Mouse (Mus musculus) limb, embryonic 11.5 days (tissue): ENCODE data around the gene Xpo6. TPM values are rescaled to one million over a fixed set of nuclear protein-coding genes. Genes with fewer than 3 reads are reported as not detected.

Experiments
- ATAC-seq: fragments of 200-750 bp; cut with Nextera tagmentation; 2 replicates; pipeline ENCODE4 v1.8.0; 2017; ENCODE audit warnings: low read depth; ENCODE audit not compliant: insufficient number of reproducible peaks, low FRiP score, low TSS enrichment
- DNase-seq: peaks from one replicate; pipeline ENCODE4 v3.0.0-alpha.2; 2015; ENCODE audit warnings: low spot score
- H3K27ac ChIP-seq: fragments of 300-500 bp; sonication (generic); replicated peaks from 2 replicates; pipeline ENCODE4 v1.5.1; 2014; ENCODE audit warnings: low read depth, mild to moderate bottlenecking, low read length
- H3K27me3 ChIP-seq: fragments of 300-500 bp; sonication (generic); 2 replicates; pipeline ENCODE4 v1.6.1; 2014; ENCODE audit warnings: mild to moderate bottlenecking, low read length, mixed read lengths; ENCODE audit not compliant: control insufficient read depth, insufficient read depth
- H3K36me3 ChIP-seq: fragments of 300-500 bp; sonication (generic); 2 replicates; pipeline ENCODE4 v1.6.1; 2014; ENCODE audit warnings: mild to moderate bottlenecking, low read length, moderate library complexity, mixed read lengths; ENCODE audit not compliant: control insufficient read depth, insufficient read depth
- H3K4me1 ChIP-seq: fragments of 300-500 bp; sonication (generic); 2 replicates; pipeline ENCODE4 v1.6.1; 2014; ENCODE audit warnings: low read length, mixed read lengths; ENCODE audit not compliant: control insufficient read depth, insufficient read depth
- H3K4me2 ChIP-seq: fragments of 300-500 bp; sonication (generic); 2 replicates; pipeline ENCODE4 v1.6.1; 2014; ENCODE audit warnings: low read depth, mild to moderate bottlenecking, moderate library complexity; ENCODE audit not compliant: severe bottlenecking
- H3K4me3 ChIP-seq: fragments of 300-500 bp; sonication (generic); 2 replicates; pipeline ENCODE4 v1.5.1; 2014; ENCODE audit warnings: low read depth, low read length
- H3K9ac ChIP-seq: fragments of 300-500 bp; sonication (generic); 2 replicates; pipeline ENCODE4 v1.6.1; 2014; ENCODE audit warnings: mild to moderate bottlenecking, low read length
- H3K9me3 ChIP-seq: fragments of 300-500 bp; sonication (generic); 2 replicates; pipeline ENCODE4 v1.6.1; 2016; ENCODE audit warnings: low read length; ENCODE audit not compliant: control insufficient read depth
- WGBS: fragments of 180-500 bp; shearing (Covaris S2); extraction: QIAGEN DNeasy Blood & Tissue Kit; methylation state at CpG from one replicate; pipeline ENCODE4 v1.1.7; 2014; 5-methylcytosine and 5-hydroxymethylcytosine counted together
- polyA plus RNA-seq: library from polyadenylated mRNA; unstranded; fragments of >200 nt; fragmentation: Nextera tagmentation; extraction: Ambion mirVana; gene quantifications from 2 replicates; pipeline ENCODE4 v1.2.1, GENCODE M21; 2014

The Xpo6 gene
- polyA plus RNA-seq, 1 experiment from 2014 or later = 70.0 TPM

DNA sequence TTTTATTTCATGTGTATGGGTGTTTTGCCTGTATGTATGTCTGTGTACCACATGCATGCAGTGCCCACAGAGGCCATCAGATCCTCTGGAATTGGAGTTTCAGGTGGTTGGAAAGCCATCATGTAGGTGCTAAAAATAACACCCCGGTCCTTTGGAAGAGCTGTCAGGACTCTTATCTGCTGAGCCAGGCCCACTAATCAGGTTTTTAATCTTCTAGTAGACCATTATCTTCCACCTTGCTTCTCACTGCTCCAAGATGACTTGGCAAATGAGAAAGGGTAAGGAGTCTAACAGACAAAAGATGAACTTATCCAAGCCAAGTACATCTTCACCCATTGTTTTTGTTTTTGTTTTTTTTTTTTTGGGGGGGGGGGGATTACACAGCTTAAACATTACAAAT, 16.7 kb downstream of the Xpo6 start:
- H3K4me3 ChIP-seq = no peak overlapping the region
- DNase-seq (no peak), ATAC-seq (no peak)
- WGBS = 77% methylated on average over 1 of the region's 1 CpGs
- no peaks in the 10 kb centered on the region for H3K9me3 ChIP-seq
- peaks cover 9% of the 10 kb centered on the region for H3K4me1 ChIP-seq
- no peaks in the 10 kb centered on the region for H3K36me3 ChIP-seq
- H3K27me3 ChIP-seq = no peaks in the 10 kb centered on the region
- no peak overlapping the region for H3K9ac ChIP-seq
- no peak overlapping the region for H3K4me2 ChIP-seq
- H3K27ac ChIP-seq = no peak overlapping the region

DNA sequence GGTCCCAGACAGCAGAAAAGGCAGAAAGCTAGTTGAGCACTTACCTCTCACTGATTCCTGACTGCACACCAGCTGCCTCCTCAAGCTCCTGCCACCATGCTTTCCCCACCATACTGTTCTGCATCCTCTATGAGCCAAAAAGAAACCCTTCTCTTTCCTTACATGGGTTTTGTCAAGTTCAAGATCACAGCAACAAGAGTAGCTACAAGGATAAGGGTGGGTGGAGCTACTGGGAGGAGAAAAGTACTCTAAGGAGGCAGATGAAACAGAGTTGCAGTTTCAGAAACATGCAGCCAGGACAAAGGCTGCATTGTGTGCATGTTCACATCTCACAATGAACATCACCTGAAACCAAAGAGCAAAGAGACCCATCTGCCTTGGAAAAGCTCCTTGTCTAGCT, 18.8 kb downstream of the Xpo6 start:
- Histone ChIP-seq H3K4me3 (no peak overlapping the region), H3K4me1 (peaks cover 9% of the 10 kb centered on the region), H3K4me2 (no peak overlapping the region), H3K27me3 (no peaks in the 10 kb centered on the region), H3K9ac (no peak overlapping the region), H3K27ac (no peak overlapping the region), H3K36me3 (no peaks in the 10 kb centered on the region), H3K9me3 (no peaks in the 10 kb centered on the region)
- ATAC-seq (no peak), DNase-seq (no peak)

DNA sequence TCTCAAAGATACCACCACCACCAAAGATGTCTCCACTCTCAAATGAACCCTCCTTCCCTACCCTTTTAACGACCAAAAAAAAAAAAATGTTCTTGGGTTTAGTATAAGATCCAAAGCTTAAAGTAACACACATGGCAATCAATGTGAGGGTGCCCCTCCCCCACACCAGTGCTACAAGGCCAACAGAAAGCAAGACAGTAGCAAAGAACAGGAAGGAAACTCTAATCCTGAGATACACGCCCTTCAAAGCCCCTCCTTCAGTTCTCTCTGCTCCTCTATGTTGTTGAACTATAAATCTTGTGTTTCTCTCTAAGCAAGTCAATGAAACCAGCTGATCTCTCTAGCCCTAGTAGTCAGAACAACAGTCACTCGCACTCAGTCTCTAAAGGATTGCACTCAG, 19.3 kb downstream of the Xpo6 start:
- no peaks in the 10 kb centered on the region for H3K9me3 ChIP-seq
- H3K4me2 ChIP-seq = no peak overlapping the region
- no peak overlapping the region for H3K4me3 ChIP-seq
- DNase-seq = no peak
- no peak for ATAC-seq
- no peaks in the 10 kb centered on the region for H3K27me3 ChIP-seq
- H3K36me3 ChIP-seq = no peaks in the 10 kb centered on the region
- 55% methylated on average over 3 of the region's 3 CpGs for WGBS
- peaks cover 9% of the 10 kb centered on the region for H3K4me1 ChIP-seq
- no peak overlapping the region for H3K27ac ChIP-seq
- H3K9ac ChIP-seq = no peak overlapping the region

DNA sequence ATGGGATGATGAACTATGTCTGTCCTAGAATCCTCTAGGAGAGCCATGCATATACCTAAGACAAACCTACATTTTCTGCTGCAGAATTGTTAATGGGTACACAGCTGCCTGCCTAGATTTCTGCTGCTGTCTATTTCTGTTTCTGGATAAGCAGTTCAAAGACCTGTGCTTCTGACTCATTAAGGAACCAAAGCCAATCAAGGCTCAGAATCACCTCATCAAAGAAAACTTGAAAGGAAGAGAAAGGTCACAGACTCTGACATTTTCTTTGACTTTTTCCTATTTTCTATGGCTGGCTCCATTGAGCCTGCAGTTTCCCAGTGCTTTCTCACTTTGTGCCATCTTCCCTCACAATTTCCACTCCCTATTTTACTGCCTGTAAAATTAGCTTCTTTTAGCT, 21.5 kb downstream of the Xpo6 start:
- Histone ChIP-seq H3K27me3 (no peaks in the 10 kb centered on the region), H3K36me3 (no peaks in the 10 kb centered on the region), H3K27ac (no peak overlapping the region), H3K9me3 (no peaks in the 10 kb centered on the region), H3K4me3 (no peak overlapping the region), H3K9ac (no peak overlapping the region), H3K4me2 (no peak overlapping the region), H3K4me1 (peaks cover 9% of the 10 kb centered on the region)
- DNase-seq = no peak
- ATAC-seq = no peak

DNA sequence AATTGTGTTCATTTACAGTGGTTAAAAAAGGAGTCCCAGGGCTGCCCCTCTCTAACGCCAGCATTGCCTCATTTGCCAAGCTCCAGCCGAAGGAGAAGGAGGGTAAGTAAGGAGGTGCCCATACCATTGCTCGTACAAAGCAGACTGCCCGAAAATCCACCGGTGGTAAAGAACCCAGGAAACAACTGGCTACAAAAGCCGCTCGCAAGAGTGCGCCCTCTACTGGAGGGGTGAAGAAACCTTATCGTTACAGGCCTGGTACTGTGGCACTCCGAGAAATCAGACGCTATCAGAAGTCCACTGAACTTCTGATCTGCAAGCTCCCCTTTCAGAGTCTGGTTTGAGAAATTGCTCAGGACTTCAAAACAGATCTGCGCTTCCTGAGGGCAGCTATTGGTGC, 24.3 kb downstream of the Xpo6 start:
- Histone ChIP-seq H3K4me1 (peaks cover 4% of the 10 kb centered on the region), H3K9ac (no peak overlapping the region), H3K36me3 (peaks cover 6% of the 10 kb centered on the region), H3K27ac (no peak overlapping the region), H3K4me2 (no peak overlapping the region), H3K4me3 (no peak overlapping the region), H3K27me3 (no peaks in the 10 kb centered on the region), H3K9me3 (no peaks in the 10 kb centered on the region)
- 95% methylated on average over 12 of the region's 12 CpGs for WGBS
- DNase-seq (no peak), ATAC-seq (no peak)

DNA sequence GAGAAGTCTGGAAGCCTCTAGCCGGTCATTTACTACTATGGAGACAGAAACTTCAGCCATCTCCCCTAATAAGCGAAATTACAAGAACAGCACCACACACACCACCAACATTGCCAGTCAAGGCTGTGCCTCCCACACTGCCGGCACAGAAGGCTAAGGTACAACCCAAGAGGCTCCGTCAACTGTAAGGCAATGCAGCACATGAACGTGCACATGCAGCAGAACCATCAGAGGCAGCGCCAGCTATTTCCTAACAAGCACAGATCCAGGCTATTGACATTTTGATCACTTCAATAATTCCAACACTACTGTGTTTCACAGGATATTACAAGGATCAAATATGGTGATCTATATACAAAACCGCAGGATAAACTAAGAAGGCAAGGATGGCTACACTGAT, 24.8 kb downstream of the Xpo6 start:
- DNase-seq (no peak), ATAC-seq (no peak)
- Histone ChIP-seq H3K9ac (no peak overlapping the region), H3K27me3 (no peaks in the 10 kb centered on the region), H3K4me1 (no peaks in the 10 kb centered on the region), H3K9me3 (no peaks in the 10 kb centered on the region), H3K36me3 (peaks cover 6% of the 10 kb centered on the region), H3K4me3 (no peak overlapping the region), H3K4me2 (no peak overlapping the region), H3K27ac (no peak overlapping the region)
- 86% methylated on average over 7 of the region's 7 CpGs for WGBS

DNA sequence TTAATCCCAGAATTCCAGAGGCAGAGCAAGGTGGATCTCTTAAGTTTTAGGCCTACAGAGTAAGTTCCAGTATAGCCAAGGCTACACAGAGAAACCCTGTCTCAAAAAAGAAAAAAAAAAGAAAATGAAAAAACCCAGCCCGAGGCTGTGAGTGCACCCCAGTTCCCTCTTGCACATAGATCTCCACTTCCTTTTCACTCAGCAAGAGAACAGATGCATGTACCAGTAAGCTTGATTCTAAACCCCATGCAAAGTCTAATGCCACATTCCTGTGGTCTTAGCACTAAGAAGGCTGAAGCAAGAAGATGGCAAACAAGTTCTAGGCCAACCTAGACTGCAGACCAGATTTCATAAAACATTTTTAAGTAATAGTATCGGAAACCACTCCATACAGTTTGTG, 25.4 kb downstream of the Xpo6 start:
- H3K27me3 ChIP-seq = no peaks in the 10 kb centered on the region
- no peaks in the 10 kb centered on the region for H3K4me1 ChIP-seq
- H3K9me3 ChIP-seq = no peaks in the 10 kb centered on the region
- no peak overlapping the region for H3K27ac ChIP-seq
- H3K4me2 ChIP-seq = no peak overlapping the region
- no peak overlapping the region for H3K9ac ChIP-seq
- H3K4me3 ChIP-seq = no peak overlapping the region
- WGBS = 97% methylated on average over 2 of the region's 2 CpGs
- DNase-seq = no peak
- no peak for ATAC-seq
- peaks cover 6% of the 10 kb centered on the region for H3K36me3 ChIP-seq

DNA sequence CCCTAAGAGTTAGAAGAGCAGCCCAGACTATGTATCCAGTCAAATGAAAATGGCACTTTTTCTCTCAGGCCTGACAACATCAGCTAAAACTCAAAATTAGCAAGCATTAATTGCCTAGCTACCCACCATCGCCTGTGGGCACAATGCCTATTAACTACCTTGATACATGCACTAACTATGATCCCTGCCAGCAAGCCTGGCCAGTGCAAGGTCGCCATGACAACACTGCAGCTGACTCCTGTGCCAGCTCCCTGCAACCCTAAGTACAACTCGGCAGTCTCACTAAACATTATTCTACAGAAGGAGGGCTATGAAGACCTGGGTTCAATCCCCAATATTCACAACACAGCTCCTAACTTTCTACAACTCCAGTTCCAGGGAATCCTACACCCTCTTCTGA, 28.3 kb downstream of the Xpo6 start:
- WGBS = 87% methylated on average over 3 of the region's 3 CpGs
- H3K27ac ChIP-seq = no peak overlapping the region
- peaks cover 6% of the 10 kb centered on the region for H3K36me3 ChIP-seq
- no peak for DNase-seq
- H3K9ac ChIP-seq = no peak overlapping the region
- no peak overlapping the region for H3K4me3 ChIP-seq
- no peak overlapping the region for H3K4me2 ChIP-seq
- H3K4me1 ChIP-seq = no peaks in the 10 kb centered on the region; the same call in 1 of the 2 replicates
- H3K9me3 ChIP-seq = no peaks in the 10 kb centered on the region
- ATAC-seq = no peak
- H3K27me3 ChIP-seq = no peaks in the 10 kb centered on the region

DNA sequence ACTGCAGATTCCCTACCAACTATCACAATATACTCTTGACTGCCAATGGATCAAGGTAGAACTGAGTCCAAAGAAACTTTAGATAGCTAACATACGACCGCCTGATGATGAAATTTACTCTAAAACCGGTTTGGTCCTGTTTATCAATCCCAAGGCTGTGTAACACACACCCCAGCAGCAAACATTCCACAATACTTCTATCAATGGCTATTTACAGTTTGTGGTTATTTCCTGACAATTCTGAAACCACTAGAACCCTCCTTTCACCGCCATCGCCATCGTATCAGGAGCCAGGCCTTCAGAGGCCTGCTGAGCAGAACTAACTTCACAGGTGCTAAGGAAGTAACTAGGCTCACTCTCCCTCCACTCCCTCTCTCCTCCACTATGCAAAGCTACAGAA, 31.7 kb downstream of the Xpo6 start:
- WGBS = 95% methylated on average over 6 of the region's 6 CpGs
- H3K4me1 ChIP-seq = no peaks in the 10 kb centered on the region; the same call in 1 of the 2 replicates
- no peak overlapping the region for H3K27ac ChIP-seq
- no peak overlapping the region for H3K4me3 ChIP-seq
- no peaks in the 10 kb centered on the region for H3K9me3 ChIP-seq
- H3K27me3 ChIP-seq = no peaks in the 10 kb centered on the region
- peaks cover 12% of the 10 kb centered on the region for H3K36me3 ChIP-seq
- ATAC-seq = no peak
- no peak for DNase-seq
- no peak overlapping the region for H3K4me2 ChIP-seq
- no peak overlapping the region for H3K9ac ChIP-seq
